Mouse (Mus musculus): ENCODE results near the gene Hdac2.
A peak's percentile ranks its signal among the peaks of the same experiment; 100 is the strongest.

The Hdac2 gene

GRCm38 (mm10) chr10:36974086-36974675 is at the start of gene Hdac2:
Gene Hdac2 (plus strand): TSS chr10:36974544.
- DNase-seq (ENCODE audit: low spot score in 2 of 2), result peak; percentile 80 to 84

DNA sequence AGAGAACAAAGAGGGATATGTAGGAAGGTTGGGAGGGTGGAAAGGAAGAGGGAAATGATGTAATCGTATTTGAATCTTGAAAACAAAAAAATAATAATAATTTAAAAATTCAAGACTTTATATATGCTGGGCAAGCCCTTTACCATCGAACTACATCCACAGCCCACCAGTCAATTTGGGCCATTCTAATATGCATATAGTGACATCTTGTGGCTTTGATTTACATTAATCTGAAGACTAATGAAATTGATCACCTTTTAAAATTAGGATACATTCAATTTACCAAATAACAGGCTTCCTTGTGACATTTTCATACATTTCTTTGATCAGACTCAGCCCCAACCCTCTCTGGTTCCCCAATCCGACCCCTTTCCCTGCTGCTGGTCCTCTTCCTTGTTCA is 46.1 kb upstream of the Hdac2 start:
- DNase-seq (ENCODE audit: low spot score in 2 of 2), result no peak

GRCm38 (mm10) chr10:36935863-36936262 is 38.5 kb upstream of the Hdac2 start:
- DNase-seq (ENCODE audit: low spot score in 2 of 2), result no peak

- no peak for DNase-seq (ENCODE audit: low spot score in 2 of 2)
These were observed 38.1 kb upstream of the Hdac2 start for GRCm38 (mm10) chr10:36936271-36936670.

DNA sequence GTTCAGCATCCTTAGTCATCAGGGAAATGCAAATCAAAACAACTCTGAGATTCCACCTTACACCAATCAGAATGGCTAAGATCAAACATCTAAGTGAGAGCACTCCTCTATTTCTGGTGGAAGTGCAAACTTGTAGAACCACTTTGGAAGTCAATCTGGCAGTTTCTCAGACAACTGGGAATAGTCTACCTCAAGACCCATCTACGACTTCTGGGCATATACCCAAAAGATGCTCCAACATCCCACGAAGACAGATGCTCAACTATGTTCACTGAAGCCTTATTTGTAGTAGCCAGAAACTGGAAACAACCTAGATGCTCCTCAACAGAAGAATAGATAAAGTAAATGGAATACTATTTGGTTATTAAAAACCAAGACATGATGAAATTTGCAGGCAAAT is 22.6 kb upstream of the Hdac2 start:
- no peak for DNase-seq (ENCODE audit: low spot score in 2 of 2)

DNA sequence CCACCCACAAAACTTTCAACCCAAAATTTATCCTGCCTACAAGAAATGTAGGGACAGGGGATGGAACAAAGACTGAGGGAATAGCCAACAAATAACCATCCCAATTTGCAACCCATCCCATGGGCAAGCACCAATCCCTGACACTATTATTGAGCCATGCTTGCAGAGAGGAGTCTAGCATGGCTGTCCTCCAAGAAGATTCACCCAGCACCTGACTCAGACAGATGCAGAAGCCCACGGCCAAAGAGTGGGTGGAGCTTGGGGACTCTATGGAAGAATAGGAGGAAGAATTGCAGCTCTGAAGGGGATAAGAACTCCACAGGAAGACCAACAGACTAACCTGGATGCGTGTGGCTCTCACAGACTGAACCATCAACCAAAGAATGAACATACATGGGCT is 21.7 kb upstream of the Hdac2 start:
- DNase-seq (ENCODE audit: low spot score in 2 of 2), result no peak

GRCm38 (mm10) chr10:36959563-36960110 is 14.7 kb upstream of the Hdac2 start:
- DNase-seq (ENCODE audit: low spot score in 2 of 2), result no peak

GRCm38 (mm10) chr10:36964406-36964805 is 9.9 kb upstream of the Hdac2 start:
- no peak for DNase-seq (ENCODE audit: low spot score in 2 of 2)

- peak; percentile 46 to 47 for DNase-seq (ENCODE audit: low spot score in 2 of 2)
These were observed 554 bp downstream of the Hdac2 start for GRCm38 (mm10) chr10:36974676-36975520.

- no peak for DNase-seq (ENCODE audit: low spot score in 2 of 2)
These were observed 7.5 kb downstream of the Hdac2 start for GRCm38 (mm10) chr10:36981866-36982265.

DNA sequence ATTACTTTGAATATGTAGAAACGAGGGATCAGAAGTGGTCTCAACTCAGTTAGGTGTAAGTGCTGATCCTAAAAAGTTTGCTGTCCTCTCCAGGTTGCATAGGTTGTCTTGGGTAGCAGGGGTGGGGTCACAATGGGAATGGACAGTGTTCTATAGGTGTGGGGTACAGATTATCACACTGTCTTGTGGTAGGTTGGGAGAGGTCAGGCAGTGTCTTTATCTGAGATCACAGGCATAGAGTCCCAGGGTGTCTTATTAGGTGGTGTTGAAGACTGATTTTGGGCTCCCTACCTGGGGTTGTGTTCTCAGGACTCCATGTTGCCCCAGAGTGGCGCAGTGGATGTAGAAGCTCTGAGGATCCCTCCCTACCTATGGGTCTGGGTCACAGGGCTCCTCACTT is 17.8 kb downstream of the Hdac2 start:
- no peak for DNase-seq (ENCODE audit: low spot score in 2 of 2)

GRCm38 (mm10) chr10:37000839-37001238 is 26.5 kb downstream of the Hdac2 start:
- no peak for DNase-seq (ENCODE audit: low spot score in 2 of 2)

DNA sequence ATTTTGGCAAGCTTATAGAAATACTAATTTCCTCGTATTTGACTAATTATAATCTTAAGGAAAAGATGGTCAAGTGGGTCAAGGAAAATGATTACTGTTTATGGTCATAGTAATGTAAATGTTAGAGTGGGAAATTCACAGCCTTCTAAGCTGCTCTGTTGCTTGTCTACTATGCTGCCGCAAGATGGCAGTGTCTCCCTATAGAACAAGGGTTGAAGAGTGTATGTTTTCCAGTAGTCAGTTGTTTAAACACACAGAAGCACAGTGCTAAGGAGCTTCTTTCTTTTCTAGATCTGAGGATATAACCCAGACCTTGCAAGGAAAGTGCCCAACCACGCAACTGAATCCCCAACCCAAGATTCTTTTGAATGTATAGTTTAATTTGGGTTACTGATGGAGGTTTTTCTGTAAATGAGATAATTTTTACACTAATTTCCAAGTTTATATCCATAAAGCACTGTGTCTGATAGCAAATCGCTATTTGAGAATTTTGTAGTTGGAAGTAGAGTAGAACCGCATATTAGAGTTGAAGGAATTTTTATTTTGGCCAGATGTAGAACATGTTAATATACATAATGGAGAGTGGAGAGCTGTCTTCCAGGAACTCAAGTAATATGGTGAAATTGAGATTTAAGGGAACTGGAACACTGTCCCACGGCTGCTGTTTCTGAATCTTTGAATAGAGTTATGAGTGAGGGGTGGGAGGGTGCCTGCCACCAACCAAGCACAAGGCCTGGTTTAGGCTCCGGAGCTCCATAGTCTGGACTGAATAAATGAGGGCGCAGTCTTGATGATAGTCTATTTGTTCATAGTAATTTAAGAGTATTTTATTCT is 40.1 kb downstream of the Hdac2 start:
- DNase-seq (ENCODE audit: low spot score in 2 of 2), result peak; percentile 34 to 43

DNA sequence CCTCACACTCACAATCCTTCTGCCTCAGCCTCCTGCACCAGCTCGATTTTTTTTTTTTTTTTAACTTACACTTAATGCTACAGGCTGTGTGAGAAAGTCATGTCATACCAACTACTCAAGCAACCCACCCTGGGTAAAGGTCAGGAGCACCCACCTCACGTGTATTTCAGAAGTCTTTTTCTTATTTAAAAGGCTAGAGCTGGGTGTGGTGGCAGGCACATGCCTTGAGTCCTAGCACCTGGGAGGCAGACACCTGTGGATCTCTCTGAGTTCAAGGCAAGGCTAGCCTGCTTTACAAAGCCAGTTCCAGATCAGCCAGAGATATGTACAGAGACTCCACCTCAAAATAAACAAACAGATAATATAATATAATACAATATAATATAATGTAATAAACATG is 41.4 kb downstream of the Hdac2 start:
- no peak for DNase-seq (ENCODE audit: low spot score in 2 of 2)

DNA sequence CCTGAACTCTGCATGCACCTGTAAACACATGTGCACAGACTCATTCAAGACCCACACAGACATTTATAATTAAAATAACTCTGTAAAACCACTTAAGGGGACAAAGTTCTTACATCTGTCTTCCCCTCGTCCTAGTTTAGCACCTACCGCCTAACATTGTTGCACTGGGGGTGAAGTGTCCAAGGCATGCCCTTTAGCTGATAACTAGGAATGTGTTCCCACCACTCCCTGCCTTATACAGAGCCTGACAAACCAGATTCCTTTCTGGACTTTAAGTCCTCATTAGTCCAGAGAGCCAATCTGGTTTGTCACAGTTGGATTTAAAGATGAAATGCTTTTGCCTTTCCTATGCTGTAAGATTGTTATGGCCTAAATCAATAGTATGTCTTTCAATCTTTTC is 41.9 kb downstream of the Hdac2 start:
- DNase-seq (ENCODE audit: low spot score in 2 of 2), result no peak

DNA sequence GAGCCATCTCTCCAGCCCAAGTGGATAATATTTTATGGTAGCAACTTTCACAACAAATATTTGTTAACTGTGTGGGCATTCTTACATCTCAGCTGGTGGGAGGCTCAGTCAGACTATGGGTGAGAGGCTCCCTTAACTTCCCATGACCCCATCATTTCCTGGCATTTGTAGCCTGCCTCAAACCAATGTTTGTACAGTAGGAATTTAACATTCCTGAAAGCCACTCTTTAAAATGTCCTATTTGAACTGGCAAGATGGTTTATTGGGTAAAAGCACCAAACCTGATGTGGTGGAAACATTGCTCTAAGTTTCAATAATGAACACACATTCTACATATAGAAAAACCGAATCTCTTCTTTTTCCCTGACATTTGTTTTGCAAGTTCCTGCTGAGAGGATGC is 50.0 kb downstream of the Hdac2 start:
- DNase-seq (ENCODE audit: low spot score in 2 of 2), result no peak

DNA sequence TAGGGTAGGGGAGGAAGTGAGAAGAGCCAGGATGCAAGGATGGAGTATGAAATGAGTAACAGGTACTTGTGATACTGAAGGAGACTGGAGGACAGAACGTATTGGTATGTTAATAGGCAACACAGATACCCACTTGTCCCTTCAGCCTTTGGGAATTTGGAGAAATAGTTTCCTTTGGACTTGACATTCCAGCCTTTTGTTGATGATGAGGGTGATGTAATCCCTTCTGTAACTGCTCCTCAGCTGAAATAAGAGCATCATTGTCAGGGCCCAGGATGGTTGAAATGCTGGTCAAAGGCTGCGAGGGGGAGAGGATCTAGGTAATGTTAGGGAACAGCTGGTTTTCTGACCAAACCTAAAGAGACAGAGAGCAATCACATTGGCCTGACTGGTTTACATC is 54.3 kb downstream of the Hdac2 start:
- no peak for DNase-seq (ENCODE audit: low spot score in 2 of 2)

- DNase-seq (ENCODE audit: low spot score in 2 of 2), result no peak
These were observed 60.8 kb downstream of the Hdac2 start for GRCm38 (mm10) chr10:37035090-37035497.

DNA sequence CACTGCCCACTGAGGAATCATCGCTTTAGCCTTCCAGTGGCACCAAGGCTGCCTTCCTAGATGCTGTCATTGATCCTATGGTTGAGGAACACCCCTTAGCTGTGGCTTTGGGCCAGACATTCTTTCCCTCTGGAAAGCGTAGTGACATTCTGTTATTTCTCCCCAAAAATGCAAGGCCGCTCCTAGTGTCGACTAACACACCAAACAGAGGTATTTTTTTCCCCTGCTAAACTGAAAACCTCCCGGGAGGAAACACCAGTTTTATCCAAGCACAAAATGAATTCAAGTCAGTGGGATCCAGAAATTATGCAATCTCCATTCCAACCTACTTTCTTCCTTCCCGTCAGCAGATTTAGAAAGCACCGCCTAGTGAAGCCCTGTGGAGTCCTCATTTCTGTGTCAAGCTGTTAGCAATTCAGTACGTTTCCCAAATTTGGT is 73.3 kb downstream of the Hdac2 start:
- no peak for DNase-seq (ENCODE audit: low spot score in 2 of 2)

All from spleen, postnatal 36 days (tissue).